Mouse (Mus musculus) embryonic facial prominence, embryonic 14.5 days (tissue): ENCODE results near the gene Setd4. TPM values are rescaled to one million over a fixed set of nuclear protein-coding genes. Genes with fewer than 3 reads are reported as not detected.
A peak's percentile ranks its signal among the peaks of the same experiment; 100 is the strongest.

Experiments
- ATAC-seq: fragments of 200-750 bp; cut with Nextera tagmentation; 2 replicates; pipeline ENCODE4 v1.8.0; 2017; ENCODE audit warnings: low read depth, moderate number of reproducible peaks, moderate TSS enrichment
- DNase-seq: peaks from one replicate; pipeline ENCODE4 v3.0.0-alpha.2; 2015; ENCODE audit warnings: low spot score
- H3K27ac ChIP-seq: fragments of 300-500 bp; sonication (generic); replicated peaks from 2 replicates; pipeline ENCODE4 v1.5.1; 2014; ENCODE audit warnings: low read depth, mild to moderate bottlenecking, low read length, moderate library complexity
- H3K27me3 ChIP-seq: fragments of 300-500 bp; sonication (generic); replicated peaks from 2 replicates; pipeline ENCODE4 v1.6.1; 2014; ENCODE audit warnings: low read length; ENCODE audit not compliant: control insufficient read depth, insufficient read depth
- H3K36me3 ChIP-seq: fragments of 300-500 bp; sonication (generic); 2 replicates; pipeline ENCODE4 v1.6.1; 2014; ENCODE audit warnings: low read length, mixed read lengths; ENCODE audit not compliant: control insufficient read depth, insufficient read depth
- H3K4me1 ChIP-seq: fragments of 300-500 bp; sonication (generic); 2 replicates; pipeline ENCODE4 v1.6.1; 2014; ENCODE audit warnings: antibody characterized with exemption, low read length; ENCODE audit not compliant: control insufficient read depth, insufficient read depth
- H3K4me2 ChIP-seq: fragments of 300-500 bp; sonication (generic); 2 replicates; pipeline ENCODE4 v1.6.1; 2014; ENCODE audit warnings: low read depth, mild to moderate bottlenecking, low read length, moderate library complexity, mixed read lengths
- H3K4me3 ChIP-seq: fragments of 300-500 bp; sonication (generic); 2 replicates; pipeline ENCODE4 v1.5.1; 2014; ENCODE audit warnings: low read depth, mild to moderate bottlenecking, low read length
- H3K9ac ChIP-seq: fragments of 300-500 bp; sonication (generic); 2 replicates; pipeline ENCODE4 v1.6.1; 2014; ENCODE audit warnings: low read depth, mild to moderate bottlenecking, low read length, moderate library complexity, mixed read lengths
- H3K9me3 ChIP-seq: fragments of 300-500 bp; sonication (generic); 2 replicates; pipeline ENCODE4 v1.6.1; 2016; ENCODE audit warnings: low read length; ENCODE audit not compliant: control insufficient read depth
- WGBS: fragments of 180-500 bp; shearing (Covaris S2); extraction: QIAGEN DNeasy Blood & Tissue Kit; methylation state at CpG from one replicate; pipeline ENCODE4 v1.1.7; 2014; 5-methylcytosine and 5-hydroxymethylcytosine counted together
- polyA plus RNA-seq: library from polyadenylated mRNA; unstranded; fragments of >200 nt; fragmentation: Nextera tagmentation; extraction: Ambion mirVana; gene quantifications from 2 replicates; pipeline ENCODE4 v1.2.1, GENCODE M21; 2014

The Setd4 gene
- polyA plus RNA-seq, 1 experiment from 2014 or later, result 12.2 TPM

- ATAC-seq (no peak), DNase-seq (no peak)
- Histone ChIP-seq H3K4me1 (peaks cover 7% of the 10 kb centered on the region), H3K4me2 (no peak overlapping the region), H3K27ac (no peak overlapping the region), H3K27me3 (no peaks in the 10 kb centered on the region), H3K36me3 (peaks cover 9% of the 10 kb centered on the region), H3K9ac (no peak overlapping the region), H3K9me3 (no peaks in the 10 kb centered on the region), H3K4me3 (no peak overlapping the region)
- WGBS, result 93% methylated on average over 4 of the region's 4 CpGs
These were observed 7.1 kb upstream of the Setd4 start for GRCm38 (mm10) chr16:93610961-93611360.

GRCm38 (mm10) chr16:93609796-93610195 is 5.9 kb upstream of the Setd4 start:
- ATAC-seq (no peak), DNase-seq (no peak)
- peaks cover 9% of the 10 kb centered on the region for H3K4me1 ChIP-seq
- H3K36me3 ChIP-seq, result peaks cover 9% of the 10 kb centered on the region
- no peak overlapping the region for H3K4me2 ChIP-seq
- H3K27ac ChIP-seq, result no peak overlapping the region
- H3K27me3 ChIP-seq, result no peaks in the 10 kb centered on the region
- H3K9me3 ChIP-seq, result no peaks in the 10 kb centered on the region
- no peak overlapping the region for H3K9ac ChIP-seq
- no peak overlapping the region for H3K4me3 ChIP-seq
- 91% methylated on average over 4 of the region's 4 CpGs for WGBS

GRCm38 (mm10) chr16:93608731-93609130 is 4.9 kb upstream of the Setd4 start:
- peak overlapping the region; percentile 78 for H3K4me3 ChIP-seq
- DNase-seq (no peak), ATAC-seq (no peak)
- no peak overlapping the region for H3K27ac ChIP-seq
- H3K4me1 ChIP-seq, result peaks cover 16% of the 10 kb centered on the region
- no peak overlapping the region for H3K9ac ChIP-seq
- H3K9me3 ChIP-seq, result no peaks in the 10 kb centered on the region
- peak overlapping the region; percentile 64 for H3K4me2 ChIP-seq
- 65% methylated on average over 6 of the region's 8 CpGs for WGBS
- no peaks in the 10 kb centered on the region for H3K27me3 ChIP-seq
- H3K36me3 ChIP-seq, result peaks cover 9% of the 10 kb centered on the region

- H3K4me3 ChIP-seq, result peak overlapping the region; percentile 78
- no peaks in the 10 kb centered on the region for H3K9me3 ChIP-seq
- peak overlapping the region; percentile 86 for H3K9ac ChIP-seq
- WGBS, result 0% methylated on average over 29 of the region's 32 CpGs
- H3K27me3 ChIP-seq, result no peaks in the 10 kb centered on the region
- peak; percentile 27; the same call in 1 of the 2 replicates for ATAC-seq
- H3K4me2 ChIP-seq, result peak overlapping the region; percentile 64
- DNase-seq, result peak; percentile 94
- H3K4me1 ChIP-seq, result peaks cover 16% of the 10 kb centered on the region
- H3K36me3 ChIP-seq, result peaks cover 9% of the 10 kb centered on the region
- peak overlapping the region; percentile 71 for H3K27ac ChIP-seq
These were observed 3.8 kb upstream of the Setd4 start for GRCm38 (mm10) chr16:93607669-93608101.

- H3K4me1 ChIP-seq, result peaks cover 16% of the 10 kb centered on the region
- no peak overlapping the region for H3K27ac ChIP-seq
- WGBS, result 82% methylated on average over 7 of the region's 7 CpGs
- no peak overlapping the region for H3K4me2 ChIP-seq
- no peak overlapping the region for H3K4me3 ChIP-seq
- H3K36me3 ChIP-seq, result peaks cover 7% of the 10 kb centered on the region
- no peak for DNase-seq
- no peak for ATAC-seq
- H3K27me3 ChIP-seq, result no peaks in the 10 kb centered on the region
- no peak overlapping the region for H3K9ac ChIP-seq
- H3K9me3 ChIP-seq, result no peaks in the 10 kb centered on the region
These were observed 2.3 kb upstream of the Setd4 start for GRCm38 (mm10) chr16:93606146-93606545.

GRCm38 (mm10) chr16:93605553-93605952 is 1.7 kb upstream of the Setd4 start, which contains the start of gene Cbr1:
TSS of gene Cbr1 (plus strand) at chr16:93605853.
- DNase-seq, result no peak
- Histone ChIP-seq H3K4me1 (peaks cover 16% of the 10 kb centered on the region), H3K9ac (no peak within 1 kb of the TSS), H3K4me3 (peak within 1 kb of the TSS; percentile 51), H3K27me3 (no peaks in the 10 kb centered on the region), H3K36me3 (peaks cover 4% of the 10 kb centered on the region; the same call in 1 of the 2 replicates), H3K4me2 (peak within 1 kb of the TSS; percentile 90), H3K27ac (no peak within 1 kb of the TSS), H3K9me3 (no peaks in the 10 kb centered on the region)
- no peak for ATAC-seq
- 66% methylated on average over 4 of the region's 4 CpGs for WGBS

GRCm38 (mm10) chr16:93604481-93604969 is 662 bp upstream of the Setd4 start:
- peak overlapping the region; percentile 91 for H3K27ac ChIP-seq
- ATAC-seq, result no peak
- H3K27me3 ChIP-seq, result no peaks in the 10 kb centered on the region
- peaks cover 16% of the 10 kb centered on the region for H3K4me1 ChIP-seq
- peak overlapping the region; percentile 90 for H3K4me2 ChIP-seq
- 4% methylated on average over 16 of the region's 16 CpGs for WGBS
- peak; percentile 65 for DNase-seq
- no peaks in the 10 kb centered on the region for H3K9me3 ChIP-seq
- H3K4me3 ChIP-seq, result peak overlapping the region; percentile 51
- peak overlapping the region; percentile 67 for H3K9ac ChIP-seq
- no peaks in the 10 kb centered on the region for H3K36me3 ChIP-seq

- no peak overlapping the region for H3K27ac ChIP-seq
- DNase-seq (no peak), ATAC-seq (no peak)
- peaks cover 23% of the 10 kb centered on the region; the same call in 1 of the 2 replicates for H3K36me3 ChIP-seq
- H3K4me2 ChIP-seq, result no peak overlapping the region
- H3K4me3 ChIP-seq, result no peak overlapping the region
- no peaks in the 10 kb centered on the region for H3K9me3 ChIP-seq
- H3K27me3 ChIP-seq, result no peaks in the 10 kb centered on the region
- WGBS, result 85% methylated on average over 6 of the region's 6 CpGs
- H3K9ac ChIP-seq, result no peak overlapping the region
- H3K4me1 ChIP-seq, result peaks cover 4% of the 10 kb centered on the region
These were observed 4.4 kb downstream of the Setd4 start for GRCm38 (mm10) chr16:93599461-93599860.

GRCm38 (mm10) chr16:93597551-93597950 is 6.3 kb downstream of the Setd4 start:
- WGBS, result 93% methylated on average over 9 of the region's 9 CpGs
- ATAC-seq, result no peak
- Histone ChIP-seq H3K27ac (no peak overlapping the region), H3K4me3 (no peak overlapping the region), H3K4me1 (no peaks in the 10 kb centered on the region), H3K4me2 (no peak overlapping the region), H3K27me3 (no peaks in the 10 kb centered on the region), H3K9me3 (no peaks in the 10 kb centered on the region), H3K36me3 (peaks cover 37% of the 10 kb centered on the region), H3K9ac (no peak overlapping the region)
- no peak for DNase-seq
